Mouse (Mus musculus) liver, embryonic 16.5 days (tissue): ENCODE measurements around the gene Iba57. TPM values are rescaled to one million over a fixed set of nuclear protein-coding genes. Genes with fewer than 3 reads are reported as not detected.

Source experiments
- ATAC-seq: fragments of 200-750 bp; cut with Nextera tagmentation; 2 replicates; pipeline ENCODE4 v1.8.0; 2017; ENCODE audit warnings: low read depth, mild to moderate bottlenecking, moderate number of reproducible peaks, moderate library complexity
- H3K27ac ChIP-seq: fragments of 300-500 bp; sonication (generic); 2 replicates; pipeline ENCODE4 v1.5.1; 2014; ENCODE audit warnings: mild to moderate bottlenecking, low read length
- H3K27me3 ChIP-seq: fragments of 300-500 bp; sonication (generic); 2 replicates; pipeline ENCODE4 v1.6.1; 2014; ENCODE audit warnings: low read depth, low read length, mixed read lengths; ENCODE audit not compliant: control insufficient read depth, insufficient read depth
- H3K36me3 ChIP-seq: fragments of 300-500 bp; sonication (generic); 2 replicates; pipeline ENCODE4 v1.6.1; 2014; ENCODE audit warnings: mild to moderate bottlenecking; ENCODE audit not compliant: control insufficient read depth, insufficient read depth
- H3K4me1 ChIP-seq: fragments of 300-500 bp; sonication (generic); 2 replicates; pipeline ENCODE4 v1.6.1; 2014; ENCODE audit warnings: low read depth, low read length, mixed read lengths; ENCODE audit not compliant: control insufficient read depth
- H3K4me2 ChIP-seq: fragments of 300-500 bp; sonication (generic); 2 replicates; pipeline ENCODE4 v1.6.1; 2014; ENCODE audit warnings: low read depth, low read length, mixed read lengths
- H3K4me3 ChIP-seq: fragments of 300-500 bp; sonication (generic); 2 replicates; pipeline ENCODE4 v1.5.1; 2014; ENCODE audit warnings: low read depth, mild to moderate bottlenecking, low read length
- H3K9ac ChIP-seq: fragments of 300-500 bp; sonication (generic); 2 replicates; pipeline ENCODE4 v1.6.1; 2014; ENCODE audit warnings: low read depth, low read length
- H3K9me3 ChIP-seq: fragments of 300-500 bp; sonication (generic); replicated peaks from 2 replicates; pipeline ENCODE4 v1.6.1; 2016; ENCODE audit warnings: low read length; ENCODE audit not compliant: control insufficient read depth
- WGBS: fragments of 180-500 bp; shearing (Covaris S2); extraction: QIAGEN DNeasy Blood & Tissue Kit; methylation state at CpG from one replicate; pipeline ENCODE4 v1.1.7; 2014; ENCODE audit not compliant: insufficient replicate concordance; 5-methylcytosine and 5-hydroxymethylcytosine counted together
- polyA plus RNA-seq: library from polyadenylated mRNA; unstranded; fragments of >200 nt; fragmentation: Nextera tagmentation; extraction: Ambion mirVana; gene quantifications from 2 replicates; pipeline ENCODE4 v1.2.1, GENCODE M21; 2015

The Iba57 gene
- polyA plus RNA-seq, 1 experiment from 2014 or later, result 12.8 TPM

- Histone ChIP-seq H3K36me3 (peaks cover 27% of the 10 kb centered on the region), H3K27me3 (no peaks in the 10 kb centered on the region), H3K4me1 (peaks cover 37% of the 10 kb centered on the region), H3K4me2 (peak overlapping the region; percentile 94), H3K4me3 (peak overlapping the region; percentile 85), H3K9ac (peak overlapping the region; percentile 98), H3K9me3 (no peaks in the 10 kb centered on the region), H3K27ac (peak overlapping the region; percentile 98)
- no peak for ATAC-seq
- WGBS, result 37% methylated on average over 9 of the region's 9 CpGs
Observed at GRCm38 (mm10) chr11:59162443-59163254, 890 bp downstream of the Iba57 start.

- H3K4me1 ChIP-seq, result peaks cover 33% of the 10 kb centered on the region
- ATAC-seq, result no peak
- H3K36me3 ChIP-seq, result peaks cover 37% of the 10 kb centered on the region
- H3K9ac ChIP-seq, result peak overlapping the region; percentile 9; the same call in 1 of the 2 replicates
- H3K9me3 ChIP-seq, result no peaks in the 10 kb centered on the region
- no peaks in the 10 kb centered on the region for H3K27me3 ChIP-seq
- peak overlapping the region; percentile 94; the same call in 1 of the 2 replicates for H3K4me2 ChIP-seq
- 0 out of 2 replicates have a peak overlapping the region, but pooled peaks have one; percentile 4 for H3K27ac ChIP-seq
- 79% methylated on average over 5 of the region's 5 CpGs for WGBS
- H3K4me3 ChIP-seq, result no peak overlapping the region
Observed at GRCm38 (mm10) chr11:59161398-59161797, 2.1 kb downstream of the Iba57 start.

DNA sequence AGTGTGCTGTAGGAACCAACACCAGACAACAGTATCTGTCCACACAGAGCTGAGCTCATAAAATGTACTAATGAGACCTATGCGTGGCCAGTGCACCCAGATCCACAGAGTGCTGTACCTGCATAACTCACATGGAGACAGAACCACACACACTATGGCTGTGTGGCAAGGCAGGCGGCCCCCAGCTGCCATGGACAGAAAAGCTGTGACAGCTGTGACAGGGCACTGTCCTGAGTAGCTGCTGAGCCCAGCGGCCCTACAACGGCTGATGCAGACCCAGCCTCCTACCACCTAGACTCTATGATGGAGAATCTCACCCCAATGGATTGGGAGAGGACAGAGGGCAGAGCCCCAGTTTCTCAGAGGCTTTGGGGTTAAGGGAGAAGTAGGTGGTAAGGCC, 4.0 kb downstream of the Iba57 start:
- Histone ChIP-seq H3K9ac (no peak overlapping the region), H3K4me1 (peaks cover 16% of the 10 kb centered on the region), H3K4me2 (no peak overlapping the region), H3K27me3 (no peaks in the 10 kb centered on the region), H3K36me3 (peaks cover 45% of the 10 kb centered on the region), H3K9me3 (no peaks in the 10 kb centered on the region), H3K4me3 (no peak overlapping the region), H3K27ac (no peak overlapping the region)
- no peak for ATAC-seq
- 86% methylated on average over 4 of the region's 4 CpGs for WGBS

DNA sequence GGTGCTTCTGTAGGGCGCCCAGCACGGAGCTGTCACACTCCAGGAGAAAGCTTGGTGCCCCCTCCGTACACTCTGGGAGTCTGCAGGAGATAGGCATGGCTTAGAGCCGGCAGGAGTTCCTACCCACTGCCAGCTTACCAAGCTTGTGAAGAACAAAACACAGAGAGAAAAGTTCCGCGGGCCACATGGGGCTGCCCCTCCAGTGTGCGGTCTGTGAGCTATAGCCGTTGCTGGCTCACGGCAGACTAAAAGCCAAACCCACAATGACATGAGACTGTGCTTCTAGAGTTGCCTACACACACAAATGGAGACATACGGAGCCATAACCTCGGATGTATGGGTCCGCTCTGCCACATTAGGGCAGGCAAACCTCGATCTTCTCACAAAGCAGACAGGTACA, 4.4 kb downstream of the Iba57 start:
- Histone ChIP-seq H3K9ac (no peak overlapping the region), H3K27ac (no peak overlapping the region), H3K36me3 (peaks cover 45% of the 10 kb centered on the region), H3K27me3 (no peaks in the 10 kb centered on the region), H3K4me2 (no peak overlapping the region), H3K9me3 (no peaks in the 10 kb centered on the region), H3K4me3 (no peak overlapping the region), H3K4me1 (peaks cover 16% of the 10 kb centered on the region)
- WGBS, result 88% methylated on average over 13 of the region's 13 CpGs
- ATAC-seq, result no peak

DNA sequence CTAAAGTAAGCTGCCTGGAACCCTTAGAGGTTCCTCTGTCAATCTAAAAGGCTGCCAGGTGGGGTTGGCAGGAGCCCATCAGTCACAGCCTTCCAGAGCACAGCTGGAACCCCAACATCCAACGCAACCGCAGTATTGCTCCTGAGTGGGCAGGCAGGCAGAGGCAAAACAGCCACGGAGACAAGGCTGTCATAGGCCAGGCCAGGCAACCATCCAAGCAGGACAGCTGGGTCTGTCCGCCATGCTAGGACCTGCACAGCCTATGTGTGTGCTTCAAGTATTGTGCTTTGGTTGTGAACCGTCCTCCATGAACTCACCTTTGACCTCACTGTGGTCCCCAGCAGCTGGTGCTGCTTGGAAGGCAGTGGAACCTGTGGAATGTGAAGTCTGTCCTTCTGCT, 7.6 kb downstream of the Iba57 start:
- no peak for ATAC-seq
- Histone ChIP-seq H3K9me3 (no peaks in the 10 kb centered on the region), H3K27me3 (no peaks in the 10 kb centered on the region), H3K4me2 (no peak overlapping the region), H3K9ac (no peak overlapping the region), H3K27ac (no peak overlapping the region), H3K36me3 (peaks cover 40% of the 10 kb centered on the region), H3K4me1 (no peaks in the 10 kb centered on the region; the same call in 1 of the 2 replicates), H3K4me3 (no peak overlapping the region)
- WGBS, result 97% methylated on average over 5 of the region's 5 CpGs

DNA sequence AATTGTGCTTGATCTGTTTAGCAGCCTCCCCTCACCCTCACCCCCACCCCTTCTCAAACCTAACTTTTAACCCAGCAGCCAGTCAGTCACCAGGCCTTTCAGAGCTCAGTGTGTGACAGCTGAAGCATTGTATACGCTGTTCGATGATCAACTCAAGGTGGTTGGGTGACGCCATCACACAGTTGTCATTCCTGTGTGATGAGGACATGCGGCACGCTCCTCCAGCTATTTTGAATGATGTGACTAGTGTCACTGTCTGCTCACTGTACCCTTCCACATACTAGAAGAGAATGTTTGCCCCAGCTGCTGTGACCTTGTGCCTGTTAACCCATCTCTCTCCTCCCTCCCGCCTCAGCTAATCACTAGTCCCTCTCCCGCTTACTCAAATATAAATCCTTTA, 9.3 kb downstream of the Iba57 start:
- Histone ChIP-seq H3K4me2 (no peak overlapping the region), H3K27me3 (no peaks in the 10 kb centered on the region), H3K4me3 (no peak overlapping the region), H3K9me3 (no peaks in the 10 kb centered on the region), H3K9ac (no peak overlapping the region), H3K36me3 (peaks cover 33% of the 10 kb centered on the region), H3K4me1 (no peaks in the 10 kb centered on the region), H3K27ac (no peak overlapping the region)
- WGBS, result 89% methylated on average over 7 of the region's 7 CpGs
- ATAC-seq, result no peak

DNA sequence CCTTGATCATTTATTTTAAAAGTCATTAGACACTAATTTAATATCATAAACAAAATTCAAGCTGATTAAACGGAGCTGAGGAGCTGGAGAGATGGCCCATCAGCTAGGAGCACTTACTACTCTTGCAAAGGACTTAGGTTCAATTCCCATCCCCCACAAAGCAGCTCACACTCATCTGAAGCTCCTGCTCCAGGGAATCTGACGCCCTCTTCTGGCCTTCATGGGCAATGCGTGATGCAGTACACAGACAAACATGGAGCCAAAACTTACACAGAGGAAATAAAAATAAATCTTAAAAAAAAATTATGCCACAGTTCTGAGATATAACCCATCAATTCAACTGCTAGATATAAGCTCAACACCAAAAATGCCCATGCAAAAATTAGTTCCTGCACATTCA, 11.8 kb downstream of the Iba57 start:
- Histone ChIP-seq H3K27me3 (no peaks in the 10 kb centered on the region), H3K4me2 (no peak overlapping the region), H3K4me1 (no peaks in the 10 kb centered on the region), H3K4me3 (no peak overlapping the region), H3K9me3 (no peaks in the 10 kb centered on the region), H3K27ac (no peak overlapping the region), H3K9ac (no peak overlapping the region), H3K36me3 (peaks cover 10% of the 10 kb centered on the region)
- ATAC-seq, result no peak
- 22% methylated on average over 3 of the region's 3 CpGs for WGBS

- WGBS, result 59% methylated on average over 3 of the region's 3 CpGs
- Histone ChIP-seq H3K36me3 (no peaks in the 10 kb centered on the region), H3K4me2 (no peak overlapping the region), H3K27me3 (no peaks in the 10 kb centered on the region), H3K9ac (no peak overlapping the region), H3K4me3 (no peak overlapping the region), H3K27ac (no peak overlapping the region), H3K9me3 (no peaks in the 10 kb centered on the region), H3K4me1 (no peaks in the 10 kb centered on the region)
- no peak for ATAC-seq
Observed at GRCm38 (mm10) chr11:59149302-59149701, 14.2 kb downstream of the Iba57 start.

GRCm38 (mm10) chr11:59142962-59143361, 20.6 kb downstream of the Iba57 start:
- Histone ChIP-seq H3K36me3 (no peaks in the 10 kb centered on the region), H3K9me3 (no peaks in the 10 kb centered on the region), H3K4me1 (no peaks in the 10 kb centered on the region), H3K27ac (no peak overlapping the region), H3K4me2 (no peak overlapping the region), H3K27me3 (peaks cover 2% of the 10 kb centered on the region; the same call in 1 of the 2 replicates), H3K9ac (no peak overlapping the region), H3K4me3 (no peak overlapping the region)
- WGBS, result 74% methylated on average over 5 of the region's 5 CpGs
- ATAC-seq, result no peak
